Mouse (Mus musculus) MN1 (cell line): ENCODE results near the gene Olfr948.

Experiments
- DNase-seq: peaks from one replicate; pipeline ENCODE4 v3.0.0-alpha.2; 2016; ENCODE audit warnings: low spot score

Olfr948 gene

DNA sequence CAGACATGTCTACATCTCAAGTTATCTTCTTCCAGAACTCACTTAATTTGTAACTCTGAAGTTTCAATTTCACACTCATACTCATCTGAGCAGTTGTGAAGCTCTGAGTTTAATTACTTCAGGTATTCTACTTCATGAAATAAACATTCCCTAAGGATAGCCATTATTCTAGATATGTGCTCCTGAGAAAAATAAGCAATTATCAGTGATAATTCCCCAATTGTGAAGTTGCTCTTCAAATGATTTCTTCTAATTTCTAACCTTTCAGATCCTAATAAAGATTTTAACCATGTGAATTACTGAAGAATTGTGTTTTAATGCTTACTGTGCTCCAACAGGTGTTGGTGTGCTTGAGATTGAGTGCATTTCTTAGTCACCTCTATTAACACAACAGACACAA, at the start of gene Olfr948:
TSS of gene Olfr948 (minus strand) at position 101 of the 400 bp plus-strand sequence.
- no peak for DNase-seq

GRCm38 (mm10) chr9:39287136-39287535, 38.7 kb downstream of the Olfr948 start:
- DNase-seq = no peak

DNA sequence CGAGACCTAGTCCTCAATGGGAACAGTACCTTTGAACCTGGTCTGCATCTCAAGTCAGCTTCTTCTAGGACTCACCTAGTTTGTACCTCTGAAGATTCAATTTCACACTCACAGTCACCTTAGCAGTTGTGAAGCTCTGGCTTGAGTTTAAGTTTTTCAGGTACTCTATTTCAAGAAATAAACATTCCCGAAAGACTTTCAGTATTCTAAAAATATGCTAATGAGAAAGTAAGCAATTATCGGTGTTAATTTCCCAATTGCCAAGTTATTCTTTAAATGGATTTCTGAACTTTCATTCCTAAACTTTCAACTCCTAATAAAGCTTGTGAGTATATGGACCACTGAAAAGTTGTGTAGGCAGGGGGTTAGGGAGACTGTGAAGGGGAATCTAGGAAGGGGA, 49.1 kb downstream of the Olfr948 start, which contains the start of gene Olfr945:
TSS of gene Olfr945 (minus strand) at position 101 of the 400 bp plus-strand sequence.
- DNase-seq = no peak
